Mouse (Mus musculus) kidney, adult 2 months (tissue): ENCODE data around the gene Gm49361. TPM values are rescaled to one million over a fixed set of nuclear protein-coding genes. Genes with fewer than 3 reads are reported as not detected.

Experiments
- DNase-seq: peaks from one replicate; pipeline ENCODE4 v3.0.0; 2021
- H3K27ac ChIP-seq: fragments of 200-500 bp; 2 replicates; pipeline ENCODE4 v1.5.1; 2012; ENCODE audit warnings: low read depth, low read length, control low read depth, inconsistent platforms; ENCODE audit not compliant: insufficient read depth
- H3K27me3 ChIP-seq: fragments of 200-500 bp; replicated peaks from 2 replicates; pipeline ENCODE4 v1.6.1; 2012; ENCODE audit warnings: mild to moderate bottlenecking, moderate library complexity, low read length, inconsistent platforms; ENCODE audit not compliant: control insufficient read depth, insufficient read depth
- H3K36me3 ChIP-seq: fragments of 200-500 bp; 2 replicates; pipeline ENCODE4 v1.6.1; 2012; ENCODE audit warnings: mild to moderate bottlenecking, moderate library complexity, low read length, inconsistent platforms; ENCODE audit not compliant: control insufficient read depth, insufficient read depth
- H3K4me1 ChIP-seq: fragments of 200-500 bp; 2 replicates; pipeline ENCODE4 v1.6.1; 2011; ENCODE audit warnings: low read length; ENCODE audit not compliant: control insufficient read depth, insufficient read depth
- H3K4me3 ChIP-seq: fragments of 200-500 bp; 2 replicates; pipeline ENCODE4 v1.5.1; 2011; ENCODE audit warnings: mild to moderate bottlenecking, low read depth, low read length, control low read depth; ENCODE audit not compliant: insufficient read depth
- CTCF ChIP-seq: fragments of 200-500 bp; conservative IDR thresholded peaks from 2 replicates; pipeline ENCODE4 v1.5.1; 2011; ENCODE audit warnings: low read depth, mild to moderate bottlenecking, control low read depth, low read length, moderate library complexity, mixed read lengths; ENCODE audit not compliant: insufficient read depth, insufficient read length
- POLR2A ChIP-seq: fragments of 200-500 bp; IDR thresholded peaks from one replicate; pipeline ENCODE4 v1.6.1; 2011; ENCODE audit warnings: low read depth, low read length, control low read depth
- WGBS: fragments of 180-500 bp; shearing (Covaris S2); methylation state at CpG from one replicate; pipeline ENCODE4 v1.1.7; 2018; 5-methylcytosine and 5-hydroxymethylcytosine counted together
- polyA plus RNA-seq: library from polyadenylated mRNA; depleted of rRNA; stranded (reverse); fragments of >200 nt; gene quantifications from 2 replicates; pipeline ENCODE4 v1.2.3, GENCODE M21; 2012

Gene Gm49361
- polyA plus RNA-seq, 1 experiment = not detected

GRCm38 (mm10) chr14:57622934-57623333 lies 123.0 kb downstream of the Gm49361 start:
- Histone ChIP-seq H3K27ac (no peak overlapping the region), H3K4me3 (no peak overlapping the region), H3K36me3 (peaks cover 2% of the 10 kb centered on the region; the same call in 1 of the 2 replicates), H3K27me3 (no peaks in the 10 kb centered on the region), H3K4me1 (no peaks in the 10 kb centered on the region)
- WGBS = 83% methylated on average over 3 of the region's 3 CpGs
- no peak for DNase-seq
- TF ChIP-seq CTCF (no peak), POLR2A (no peak)

GRCm38 (mm10) chr14:57621699-57622098 lies 124.2 kb downstream of the Gm49361 start:
- no peak for TF ChIP-seq CTCF
- TF ChIP-seq POLR2A = no peak
- WGBS = 78% methylated on average over 4 of the region's 4 CpGs

GRCm38 (mm10) chr14:57620598-57621236 lies 125.2 kb downstream of the Gm49361 start:
- Histone ChIP-seq H3K27me3 (no peaks in the 10 kb centered on the region), H3K4me3 (no peak overlapping the region), H3K4me1 (no peaks in the 10 kb centered on the region), H3K27ac (no peak overlapping the region), H3K36me3 (peaks cover under 1% of the 10 kb centered on the region; the same call in 1 of the 2 replicates)
- WGBS = 49% methylated on average over 4 of the region's 4 CpGs
- DNase-seq = peak; percentile 56
- TF ChIP-seq CTCF = no peak
- no peak for TF ChIP-seq POLR2A

More at GRCm38 (mm10) chr14:57621699-57622098, 124.2 kb downstream of the Gm49361 start:
- DNase-seq = no peak
- no peak overlapping the region for H3K27ac ChIP-seq
- H3K4me1 ChIP-seq = no peaks in the 10 kb centered on the region
- H3K27me3 ChIP-seq = no peaks in the 10 kb centered on the region
- H3K4me3 ChIP-seq = no peak overlapping the region
- H3K36me3 ChIP-seq = peaks cover 2% of the 10 kb centered on the region; the same call in 1 of the 2 replicates

- Histone ChIP-seq H3K4me3 (no peak overlapping the region), H3K36me3 (no peaks in the 10 kb centered on the region), H3K4me1 (no peaks in the 10 kb centered on the region; the same call in 1 of the 2 replicates), H3K27ac (no peak overlapping the region), H3K27me3 (no peaks in the 10 kb centered on the region)
- TF ChIP-seq CTCF = peak; percentile 22; the same call in 1 of the 2 replicates
- TF ChIP-seq POLR2A = no peak
- WGBS = 43% methylated on average over 2 of the region's 2 CpGs
- peak; percentile 59 for DNase-seq
These were observed 126.4 kb downstream of the Gm49361 start for GRCm38 (mm10) chr14:57619487-57619886.

GRCm38 (mm10) chr14:57617675-57618074 lies 128.2 kb downstream of the Gm49361 start:
- Histone ChIP-seq H3K27me3 (no peaks in the 10 kb centered on the region), H3K27ac (no peak overlapping the region), H3K4me3 (no peak overlapping the region), H3K4me1 (no peaks in the 10 kb centered on the region; the same call in 1 of the 2 replicates), H3K36me3 (no peaks in the 10 kb centered on the region)
- DNase-seq = no peak
- TF ChIP-seq CTCF (no peak), POLR2A (no peak)
- WGBS = 96% methylated on average over 1 of the region's 1 CpGs

GRCm38 (mm10) chr14:57616339-57616965 lies 129.5 kb downstream of the Gm49361 start:
- Histone ChIP-seq H3K4me3 (no peak overlapping the region), H3K27me3 (no peaks in the 10 kb centered on the region), H3K36me3 (no peaks in the 10 kb centered on the region), H3K4me1 (no peaks in the 10 kb centered on the region; the same call in 1 of the 2 replicates), H3K27ac (no peak overlapping the region)
- TF ChIP-seq CTCF (no peak), POLR2A (no peak)
- DNase-seq = no peak
- 69% methylated on average over 6 of the region's 6 CpGs for WGBS

GRCm38 (mm10) chr14:57615828-57616227 lies 130.1 kb downstream of the Gm49361 start:
- H3K27me3 ChIP-seq = no peaks in the 10 kb centered on the region
- H3K4me1 ChIP-seq = no peaks in the 10 kb centered on the region; the same call in 1 of the 2 replicates
- no peak for DNase-seq
- TF ChIP-seq POLR2A (no peak), CTCF (no peak)
- no peak overlapping the region for H3K27ac ChIP-seq
- no peak overlapping the region for H3K4me3 ChIP-seq
- WGBS = 93% methylated on average over 6 of the region's 6 CpGs
- H3K36me3 ChIP-seq = no peaks in the 10 kb centered on the region
